Mouse (Mus musculus): ENCODE measurements around the gene Oaf.

Gene Oaf

GRCm38 (mm10) chr9:43221643-43222428, 17.9 kb downstream of the Oaf start:
- peak; percentile 63 to 88 for DNase-seq

DNA sequence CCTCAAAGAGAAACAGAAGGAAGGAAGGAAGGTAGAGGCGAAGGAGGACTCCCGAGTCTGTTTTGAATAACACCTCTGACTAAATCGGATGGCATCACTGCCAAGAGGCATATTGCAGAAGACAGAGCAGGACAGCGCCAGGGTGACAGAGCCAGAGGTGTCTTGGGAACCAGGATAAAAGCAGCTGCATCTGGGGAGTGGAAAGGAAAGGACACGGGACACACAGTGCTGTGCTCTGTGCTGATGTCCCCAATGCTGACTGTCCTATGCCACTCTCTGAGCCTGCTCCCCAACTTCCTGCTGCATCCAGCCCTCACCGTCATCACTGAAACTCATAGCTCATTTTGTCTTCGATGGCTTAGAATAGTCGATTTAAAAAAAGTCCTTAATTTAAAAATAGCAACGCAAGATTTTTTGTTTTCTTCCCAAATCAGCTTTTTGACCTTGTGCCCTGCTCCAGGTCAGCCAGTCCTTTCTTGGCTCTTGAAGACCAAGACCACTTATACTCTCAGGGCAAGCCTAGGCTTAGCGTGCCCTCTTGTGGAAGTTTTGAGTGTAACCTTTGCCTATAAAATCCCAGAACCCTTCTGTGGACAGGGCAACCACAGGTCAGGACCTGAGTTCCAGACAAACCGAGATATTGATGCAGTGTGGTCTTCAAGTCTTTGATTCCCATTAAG, 28.8 kb downstream of the Oaf start:
- DNase-seq = peak; percentile 39 to 74

DNA sequence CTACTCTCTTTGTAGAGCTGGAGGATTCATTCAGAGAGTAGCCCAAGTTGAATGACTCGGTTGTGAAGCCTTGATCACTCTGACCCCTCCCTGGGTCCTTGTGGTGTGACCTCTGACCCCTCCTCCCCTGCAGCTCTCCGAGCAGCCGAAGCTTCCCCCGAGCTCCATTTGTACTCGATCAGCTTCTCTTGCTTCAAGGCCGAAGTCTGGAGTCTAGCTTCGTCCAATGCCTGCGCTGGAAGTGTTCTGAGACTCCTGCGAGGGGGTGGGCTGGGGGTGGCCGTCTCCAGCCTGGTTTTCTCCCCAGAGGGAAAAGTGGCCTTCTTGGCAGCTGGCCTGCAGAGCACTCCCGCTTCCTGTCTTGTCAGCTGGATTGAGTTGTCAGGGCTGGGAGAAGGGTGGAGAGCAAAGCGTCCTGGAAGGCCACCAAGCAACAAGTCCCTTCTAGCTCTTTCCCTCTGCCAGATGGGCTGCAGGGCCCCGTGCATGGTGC, 29.5 kb downstream of the Oaf start, which contains the start of gene Pou2f3:
TSS of gene Pou2f3 (minus strand) at position 180 of the 493 bp plus-strand sequence.
- DNase-seq = peak; percentile 82 to 93

- DNase-seq = no peak
These were observed 33.7 kb downstream of the Oaf start for GRCm38 (mm10) chr9:43206022-43206390.

DNA sequence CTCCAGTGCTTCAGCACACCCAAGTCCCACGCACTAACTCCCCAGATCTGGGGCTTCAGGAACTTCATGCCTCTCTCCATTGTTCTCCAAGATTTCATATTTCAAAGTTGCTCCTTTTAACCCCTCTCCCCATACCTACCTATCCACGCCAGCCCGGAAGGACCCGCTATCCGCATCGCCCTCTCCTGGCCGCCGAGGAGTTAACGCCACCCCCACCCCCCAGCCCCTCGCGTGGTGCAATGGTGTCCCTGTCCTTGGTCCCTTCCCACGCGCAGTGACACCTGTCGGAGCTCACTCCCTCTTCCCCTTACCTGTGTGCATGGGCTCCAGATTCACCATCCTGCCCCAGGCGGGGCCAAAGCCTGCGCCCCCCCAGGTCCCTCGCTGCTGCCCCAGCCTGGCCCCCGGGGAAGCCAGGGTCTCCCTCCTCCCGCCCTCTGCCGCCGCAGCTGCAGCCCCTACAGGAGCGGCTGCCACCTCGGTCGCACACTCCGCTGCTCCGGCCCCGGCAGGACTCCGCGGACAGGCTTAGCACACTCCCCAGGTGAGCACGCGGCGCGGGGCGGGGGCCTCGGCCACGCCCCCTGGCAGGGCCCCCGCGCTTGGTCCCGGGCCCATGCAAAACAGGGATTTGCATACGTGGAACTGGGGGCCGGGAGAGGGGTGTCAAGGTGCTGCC, 34.2 kb downstream of the Oaf start:
- peak in 1 of 2 experiments; percentile 26 for DNase-seq

DNA sequence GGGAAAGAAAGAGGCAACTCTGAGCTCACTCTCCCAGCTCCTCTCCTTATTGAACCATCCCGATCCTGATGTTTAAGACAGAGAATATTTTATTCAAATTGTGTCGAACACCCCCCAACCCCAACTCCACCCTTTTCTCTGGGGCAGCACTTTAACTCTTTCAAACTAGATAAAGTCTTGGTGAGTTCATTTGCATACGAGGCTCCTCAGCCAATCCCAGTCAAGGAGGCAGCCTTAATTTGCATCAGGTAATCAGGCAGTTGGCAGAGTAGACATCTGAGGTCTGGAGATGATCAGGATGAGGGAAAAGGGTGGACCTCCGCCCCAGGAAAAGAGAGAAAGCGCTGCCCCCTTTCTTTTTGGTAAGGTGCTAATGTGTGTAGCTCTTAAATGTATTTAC, 39.5 kb downstream of the Oaf start:
- no peak for DNase-seq

DNA sequence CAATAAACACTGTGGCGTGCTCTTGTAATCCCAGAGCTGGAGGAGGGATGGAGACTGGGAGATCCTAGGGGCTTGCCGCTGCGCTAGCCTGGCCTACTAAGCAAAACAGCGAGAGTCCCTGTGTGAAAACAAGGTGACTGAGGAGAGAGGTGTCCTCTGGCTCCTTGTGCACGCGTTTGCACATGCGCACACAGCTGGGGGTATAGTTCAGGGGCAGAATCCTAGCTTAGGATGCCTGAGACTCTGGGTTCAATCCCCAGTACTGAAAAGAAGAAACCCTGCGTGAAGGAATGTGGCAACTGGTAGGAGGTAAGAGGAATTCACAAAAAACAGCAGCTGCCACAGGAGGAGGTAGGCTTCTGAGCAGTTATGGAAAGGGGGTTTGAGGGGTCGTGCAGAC, 45.7 kb downstream of the Oaf start:
- no peak for DNase-seq

DNA sequence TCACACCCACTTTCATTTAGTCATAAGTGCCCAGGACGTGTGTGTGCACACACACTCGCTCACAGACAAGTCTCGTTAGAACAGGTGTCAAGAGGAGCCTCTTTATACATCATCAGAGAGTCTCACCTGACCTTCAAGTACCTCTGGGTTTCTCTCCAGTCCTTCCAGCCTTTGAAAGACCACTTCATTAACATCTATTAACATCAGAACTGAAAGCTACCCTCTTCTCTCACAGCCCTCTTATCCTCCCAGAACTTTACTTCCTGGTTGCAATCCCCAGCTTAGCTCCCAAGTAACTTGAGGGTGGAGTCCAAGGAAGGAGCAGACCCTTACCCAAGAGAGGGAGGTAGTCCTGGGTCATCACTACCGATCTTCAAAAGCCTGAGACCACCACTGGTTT, 48.1 kb downstream of the Oaf start:
- DNase-seq = no peak

DNA sequence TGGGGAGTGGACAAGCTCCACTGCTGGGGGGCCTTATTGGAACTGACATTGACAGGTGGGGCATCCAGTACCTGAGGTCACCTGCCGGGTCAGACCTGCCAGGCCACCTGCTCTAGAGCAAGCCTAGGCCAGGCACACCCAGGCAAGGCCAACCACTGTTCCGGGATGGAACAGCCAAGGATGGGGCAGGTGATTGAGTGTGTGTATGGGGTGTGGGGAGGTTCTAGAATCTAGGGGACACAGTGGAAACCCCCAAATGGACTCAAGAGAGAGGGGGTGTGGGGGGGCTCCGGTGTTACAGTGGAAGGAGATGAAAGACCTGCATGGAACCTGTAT, 50.7 kb downstream of the Oaf start:
- DNase-seq = no peak

DNA sequence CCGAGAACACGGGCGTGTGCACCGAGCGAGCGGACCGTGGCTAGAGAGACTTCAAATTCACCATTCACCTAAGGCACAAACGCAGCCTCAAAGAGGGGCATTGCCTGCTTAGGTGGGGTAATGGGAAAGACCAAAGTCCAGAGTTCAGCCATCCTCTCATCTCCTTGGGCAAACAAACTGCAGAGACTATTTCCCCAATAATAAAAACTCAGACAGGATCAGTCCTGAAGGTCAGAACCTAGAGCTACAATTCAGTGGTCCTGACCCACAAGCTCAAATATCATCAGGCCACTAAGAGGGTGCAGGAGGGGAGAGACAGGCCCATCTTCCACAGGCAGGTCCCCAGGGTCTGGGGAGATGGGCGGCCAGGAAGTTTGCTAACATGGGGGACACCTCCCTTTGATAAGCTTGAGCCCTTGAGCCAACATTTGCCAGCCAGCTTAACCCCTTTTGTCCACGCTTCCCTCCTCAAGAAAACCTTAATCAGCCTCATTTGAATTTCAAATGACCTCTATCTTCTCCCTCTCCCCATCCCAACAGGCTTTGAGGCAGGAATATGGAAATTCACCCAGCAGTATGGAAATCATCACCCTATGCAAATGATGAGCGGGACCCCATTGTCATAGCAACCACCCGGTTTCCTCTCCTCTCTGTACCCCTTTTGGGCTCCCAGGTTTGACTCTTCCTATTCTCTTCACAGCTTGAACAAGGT, 51.2 kb downstream of the Oaf start:
- DNase-seq = no peak

- DNase-seq = peak; percentile 9 to 49
These were observed 60.1 kb downstream of the Oaf start for GRCm38 (mm10) chr9:43179614-43180013.

DNA sequence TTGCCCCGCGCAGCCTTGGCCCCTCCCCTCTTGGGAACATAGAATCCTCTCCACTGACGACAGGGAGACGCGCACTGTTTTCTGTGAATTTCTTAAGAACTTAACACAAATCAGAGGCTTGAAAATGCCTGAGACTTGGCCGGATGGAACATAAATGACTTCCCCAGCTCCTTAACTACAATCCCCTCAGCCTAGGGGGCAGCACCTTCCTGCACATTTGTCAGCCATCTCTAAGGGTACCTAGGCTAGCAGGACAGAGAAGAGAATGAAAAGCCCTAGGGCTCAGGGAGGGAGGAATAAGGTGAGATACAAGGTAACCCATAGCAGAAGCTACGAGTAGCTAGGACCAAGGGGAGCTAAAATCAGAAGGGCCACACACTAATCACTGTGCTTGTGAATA, 61.5 kb downstream of the Oaf start:
- no peak for DNase-seq
